Mouse (Mus musculus) hindbrain, embryonic 16.5 days (tissue): ENCODE measurements around the gene Gm45213. TPM values are rescaled to one million over a fixed set of nuclear protein-coding genes. Genes with fewer than 3 reads are reported as not detected.
"Not testable (repeated sequence)": the region's sequence is repeated elsewhere in the genome, so short reads cannot be mapped to it uniquely, and the experiment has no call there.

Experiments
- ATAC-seq: fragments of 200-750 bp; cut with Nextera tagmentation; 2 replicates; pipeline ENCODE4 v1.8.0; 2017; ENCODE audit warnings: moderate TSS enrichment, moderate library complexity
- H3K27ac ChIP-seq: fragments of 300-500 bp; sonication (generic); 2 replicates; pipeline ENCODE4 v1.5.1; 2014; ENCODE audit warnings: low read depth, mild to moderate bottlenecking, control low read depth, low read length, moderate library complexity
- H3K27me3 ChIP-seq: fragments of 300-500 bp; sonication (generic); replicated peaks from 2 replicates; pipeline ENCODE4 v1.6.1; 2014; ENCODE audit warnings: low read length; ENCODE audit not compliant: control insufficient read depth, insufficient read depth
- H3K36me3 ChIP-seq: fragments of 300-500 bp; sonication (generic); 2 replicates; pipeline ENCODE4 v1.6.1; 2014; ENCODE audit warnings: mild to moderate bottlenecking, low read length, moderate library complexity, mixed read lengths; ENCODE audit not compliant: control insufficient read depth, insufficient read depth
- H3K4me1 ChIP-seq: fragments of 300-500 bp; sonication (generic); 2 replicates; pipeline ENCODE4 v1.6.1; 2014; ENCODE audit warnings: low read depth, low read length; ENCODE audit not compliant: control insufficient read depth, insufficient read depth
- H3K4me2 ChIP-seq: fragments of 300-500 bp; sonication (generic); 2 replicates; pipeline ENCODE4 v1.6.1; 2014; ENCODE audit warnings: mild to moderate bottlenecking, low read length, control low read depth, moderate library complexity
- H3K4me3 ChIP-seq: fragments of 300-500 bp; sonication (generic); 2 replicates; pipeline ENCODE4 v1.5.1; 2014; ENCODE audit warnings: mild to moderate bottlenecking, low read length, control low read depth, moderate library complexity
- H3K9ac ChIP-seq: fragments of 300-500 bp; sonication (generic); 2 replicates; pipeline ENCODE4 v1.6.1; 2014; ENCODE audit warnings: low read depth, mild to moderate bottlenecking, control low read depth, low read length, moderate library complexity
- H3K9me3 ChIP-seq: fragments of 300-500 bp; sonication (generic); 2 replicates; pipeline ENCODE4 v1.6.1; 2014; ENCODE audit warnings: mild to moderate bottlenecking, low read length, moderate library complexity; ENCODE audit not compliant: control insufficient read depth
- WGBS: fragments of 180-500 bp; shearing (Covaris S2); extraction: QIAGEN DNeasy Blood & Tissue Kit; methylation state at CpG from one replicate; pipeline ENCODE4 v1.1.7; 2014; 5-methylcytosine and 5-hydroxymethylcytosine counted together
- polyA plus RNA-seq: library from polyadenylated mRNA; unstranded; fragments of >200 nt; fragmentation: Nextera tagmentation; extraction: Ambion mirVana; gene quantifications from 2 replicates; pipeline ENCODE4 v1.2.1, GENCODE M21; 2015

Gene Gm45213
- polyA plus RNA-seq, 1 experiment from 2014 or later, result not detected

- H3K9ac ChIP-seq, result no peak overlapping the region
- peaks cover 22% of the 10 kb centered on the region for H3K4me1 ChIP-seq
- H3K27me3 ChIP-seq, result no peaks in the 10 kb centered on the region; the same call in 1 of the 2 replicates
- no peak for ATAC-seq
- no peak overlapping the region for H3K27ac ChIP-seq
- H3K4me3 ChIP-seq, result no peak overlapping the region
- WGBS, result 63% methylated on average over 17 of the region's 17 CpGs
- H3K9me3 ChIP-seq, result no peaks in the 10 kb centered on the region
- H3K4me2 ChIP-seq, result no peak overlapping the region
- no peaks in the 10 kb centered on the region for H3K36me3 ChIP-seq
These were observed 3.8 kb downstream of the Gm45213 start for GRCm38 (mm10) chr7:66046921-66047918.

- WGBS, result 71% methylated on average over 4 of the region's 4 CpGs
These were observed 4.6 kb downstream of the Gm45213 start for GRCm38 (mm10) chr7:66047975-66048374.

GRCm38 (mm10) chr7:66048446-66049230, 5.2 kb downstream of the Gm45213 start:
- Histone ChIP-seq H3K36me3 (no peaks in the 10 kb centered on the region), H3K9me3 (no peaks in the 10 kb centered on the region), H3K9ac (no peak overlapping the region), H3K27ac (no peak overlapping the region), H3K4me3 (no peak overlapping the region), H3K4me1 (peaks cover 22% of the 10 kb centered on the region), H3K27me3 (no peaks in the 10 kb centered on the region; the same call in 1 of the 2 replicates), H3K4me2 (no peak overlapping the region)
- 83% methylated on average over 12 of the region's 12 CpGs for WGBS
- no peak for ATAC-seq

More at GRCm38 (mm10) chr7:66047975-66048374, 4.6 kb downstream of the Gm45213 start:
- Histone ChIP-seq H3K27ac (no peak overlapping the region), H3K36me3 (no peaks in the 10 kb centered on the region), H3K9ac (no peak overlapping the region), H3K4me1 (peaks cover 22% of the 10 kb centered on the region), H3K27me3 (no peaks in the 10 kb centered on the region; the same call in 1 of the 2 replicates), H3K4me2 (no peak overlapping the region), H3K9me3 (no peaks in the 10 kb centered on the region), H3K4me3 (no peak overlapping the region)
- no peak for ATAC-seq

- no peak overlapping the region for H3K4me2 ChIP-seq
- peaks cover 4% of the 10 kb centered on the region; the same call in 1 of the 2 replicates for H3K27me3 ChIP-seq
- no peak overlapping the region for H3K4me3 ChIP-seq
- H3K27ac ChIP-seq, result no peak overlapping the region
- no peaks in the 10 kb centered on the region for H3K4me1 ChIP-seq
- H3K9ac ChIP-seq, result no peak overlapping the region
- WGBS, result 84% methylated on average over 4 of the region's 4 CpGs
- ATAC-seq, result no peak
- H3K9me3 ChIP-seq, result no peaks in the 10 kb centered on the region
- no peaks in the 10 kb centered on the region for H3K36me3 ChIP-seq
These were observed 10.6 kb downstream of the Gm45213 start for GRCm38 (mm10) chr7:66053946-66054483.

GRCm38 (mm10) chr7:66055356-66055755, 12.0 kb downstream of the Gm45213 start:
- H3K27ac ChIP-seq, H3K36me3 ChIP-seq, H3K9me3 ChIP-seq, H3K27me3 ChIP-seq, ATAC-seq, H3K9ac ChIP-seq, H3K4me1 ChIP-seq, H3K4me2 ChIP-seq, H3K4me3 ChIP-seq: not testable (repeated sequence)
- WGBS, result 11% methylated on average over 2 of the region's 2 CpGs

GRCm38 (mm10) chr7:66058703-66059102, 15.3 kb downstream of the Gm45213 start, which contains the start of gene Snrpa1:
Gene Snrpa1, plus strand, starts transcription at chr7:66059003.
- H3K27me3 ChIP-seq, result peaks cover 4% of the 10 kb centered on the region; the same call in 1 of the 2 replicates
- H3K4me2 ChIP-seq, result peak within 1 kb of the TSS; percentile 80
- 82% methylated on average over 1 of the region's 1 CpGs for WGBS
- ATAC-seq, result no peak
- H3K9me3 ChIP-seq, result no peaks in the 10 kb centered on the region
- peak within 1 kb of the TSS; percentile 57 for H3K4me3 ChIP-seq
- no peak within 1 kb of the TSS for H3K27ac ChIP-seq
- H3K36me3 ChIP-seq, result no peaks in the 10 kb centered on the region; the same call in 1 of the 2 replicates
- H3K4me1 ChIP-seq, result peaks cover 16% of the 10 kb centered on the region
- 0 out of 2 replicates have a peak within 1 kb of the TSS, but pooled peaks have one; percentile 71 for H3K9ac ChIP-seq

GRCm38 (mm10) chr7:66060066-66060956, 16.9 kb downstream of the Gm45213 start:
- Histone ChIP-seq H3K27me3 (peaks cover 4% of the 10 kb centered on the region; the same call in 1 of the 2 replicates), H3K4me3 (peak overlapping the region; percentile 57), H3K27ac (peak overlapping the region; percentile 74; the same call in 1 of the 2 replicates), H3K9me3 (no peaks in the 10 kb centered on the region), H3K4me2 (peak overlapping the region; percentile 97), H3K36me3 (no peaks in the 10 kb centered on the region; the same call in 1 of the 2 replicates), H3K9ac (peak overlapping the region; percentile 71), H3K4me1 (peaks cover 16% of the 10 kb centered on the region)
- ATAC-seq, result peak; percentile 96
- WGBS, result under 1% methylated on average over 61 of the region's 64 CpGs

- H3K9me3 ChIP-seq, result no peaks in the 10 kb centered on the region
These were observed 17.7 kb downstream of the Gm45213 start for GRCm38 (mm10) chr7:66061057-66061456.

More at GRCm38 (mm10) chr7:66061057-66061456, 17.7 kb downstream of the Gm45213 start:
- Histone ChIP-seq H3K4me2 (peak overlapping the region; percentile 97), H3K4me1 (peaks cover 16% of the 10 kb centered on the region), H3K27ac (no peak overlapping the region), H3K36me3 (peaks cover 3% of the 10 kb centered on the region; the same call in 1 of the 2 replicates), H3K27me3 (peaks cover 4% of the 10 kb centered on the region; the same call in 1 of the 2 replicates), H3K9ac (peak overlapping the region; percentile 71), H3K4me3 (peak overlapping the region; percentile 57)
- ATAC-seq, result no peak
- WGBS, result 3% methylated on average over 14 of the region's 14 CpGs
